Mouse (Mus musculus) testis, adult 2 months (tissue): ENCODE results near the gene Fgd2.

Experiments
- CTCF ChIP-seq: fragments of 200-500 bp; IDR thresholded peaks from 2 replicates; pipeline ENCODE4 v1.5.1; 2012; ENCODE audit warnings: low read depth, mild to moderate bottlenecking, inconsistent platforms, low read length, moderate library complexity; ENCODE audit not compliant: control insufficient read depth, insufficient read depth, insufficient replicate concordance
- POLR2A ChIP-seq: fragments of 200-500 bp; IDR thresholded peaks from 2 replicates; pipeline ENCODE4 v1.6.1; 2012; ENCODE audit warnings: low read depth, mild to moderate bottlenecking, inconsistent platforms, low read length, moderate library complexity; ENCODE audit not compliant: control insufficient read depth

DNA sequence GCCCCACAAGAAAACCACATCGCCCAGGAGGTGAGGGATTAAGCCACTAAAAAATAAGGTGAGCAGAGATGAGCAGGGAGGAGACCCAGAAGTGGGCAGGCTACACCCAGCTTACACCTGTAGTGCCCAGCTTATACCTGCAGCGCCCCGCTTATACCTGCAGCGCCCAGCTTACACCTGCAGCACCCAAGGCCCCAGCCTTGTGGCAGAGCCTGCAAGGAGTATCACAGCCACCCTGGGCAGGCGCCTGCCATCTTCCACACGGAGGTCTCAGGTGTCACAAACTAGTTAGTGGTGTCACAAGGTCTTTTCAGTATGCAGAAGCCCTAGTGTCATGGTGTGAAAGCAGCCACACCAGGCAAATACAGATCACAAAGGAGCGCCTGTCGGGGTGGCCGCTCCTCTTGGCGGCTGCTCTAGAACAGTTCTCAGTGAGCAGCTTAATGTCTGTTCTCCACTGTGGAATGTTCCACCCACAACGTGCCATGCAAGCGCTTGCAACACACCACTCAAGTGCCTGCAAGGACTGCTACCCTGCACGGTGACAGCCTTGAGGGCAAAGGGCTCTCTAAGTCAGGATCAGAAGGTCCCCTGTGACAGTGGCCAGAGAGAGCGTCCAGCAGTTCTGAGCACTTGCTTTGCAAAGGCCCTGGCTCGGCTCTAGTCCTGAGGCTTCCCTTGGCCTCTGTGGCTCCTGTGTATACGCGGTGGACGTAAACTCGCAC, 24.3 kb upstream of the Fgd2 start:
- no peak for TF ChIP-seq POLR2A
- no peak for TF ChIP-seq CTCF
